Mouse (Mus musculus) heart, adult 2 months (tissue): ENCODE measurements at regions not wholly inside any gene's neighbourhood (a gene's known extent, or its start where the extent isn't known, plus 50 kb on each side); places are given as distances from the start of the nearest gene placed in this dataset.

Experiments
- DNase-seq, 2 experiments: peaks; one replicate each; pipeline ENCODE4 v3.0.0; 2021
- H3K27ac ChIP-seq: fragments of 200-600 bp; 2 replicates; pipeline ENCODE4 v1.8.1; 2022
- H3K27me3 ChIP-seq: fragments of 200-500 bp; 2 replicates; pipeline ENCODE4 v1.6.1; 2012; ENCODE audit warnings: mild to moderate bottlenecking, low read length, inconsistent platforms, mixed read lengths; ENCODE audit not compliant: control insufficient read depth, insufficient read depth
- H3K36me3 ChIP-seq: fragments of 200-500 bp; 2 replicates; pipeline ENCODE4 v1.6.1; 2012; ENCODE audit warnings: low read length, inconsistent platforms; ENCODE audit not compliant: control insufficient read depth, insufficient read depth
- H3K4me1 ChIP-seq: fragments of 200-500 bp; 2 replicates; pipeline ENCODE4 v1.6.1; 2011; ENCODE audit warnings: low read length; ENCODE audit not compliant: control insufficient read depth, insufficient read depth
- H3K4me3 ChIP-seq: fragments of 200-600 bp; 2 replicates; pipeline ENCODE4 v1.8.1; 2022
- H3K79me2 ChIP-seq: fragments of 200-500 bp; replicated peaks from 2 replicates; pipeline ENCODE4 v1.6.1; 2012; ENCODE audit warnings: mild to moderate bottlenecking, inconsistent platforms, low read length, moderate library complexity, mixed read lengths; ENCODE audit not compliant: control insufficient read depth, insufficient read depth
- H3K9ac ChIP-seq: fragments of 200-500 bp; 2 replicates; pipeline ENCODE4 v1.6.1; 2012; ENCODE audit warnings: low read depth, mild to moderate bottlenecking, control low read depth, inconsistent platforms, low read length, mixed read lengths
- CTCF ChIP-seq: fragments of 200-600 bp; IDR thresholded peaks from 2 replicates; pipeline ENCODE4 v1.8.1; 2022; ENCODE audit warnings: antibody characterized with exemption, mild to moderate bottlenecking, moderate library complexity
- EP300 ChIP-seq: fragments of 200-500 bp; IDR thresholded peaks from 2 replicates; pipeline ENCODE4 v1.6.1; 2011; ENCODE audit warnings: low read depth, low read length, control low read depth; ENCODE audit not compliant: insufficient read depth
- POLR2A ChIP-seq: fragments of 200-500 bp; IDR thresholded peaks from 2 replicates; pipeline ENCODE4 v1.6.1; 2011; ENCODE audit warnings: mild to moderate bottlenecking, low read depth, low read length, control low read depth; ENCODE audit not compliant: insufficient read depth
- WGBS: fragments of 180-500 bp; shearing (Covaris S2); methylation state at CpG from one replicate; pipeline ENCODE4 v1.1.7; 2018; 5-methylcytosine and 5-hydroxymethylcytosine counted together
- intact Hi-C: fragments of 180-260 bp; cut with DNase I; formaldehyde crosslinking; loops from one replicate; pipeline ENCODE4 v1.15.1; 2025

GRCm38 (mm10) chr17:81194006-81194405, 129.1 kb upstream of the Thumpd2 start:
- Histone ChIP-seq H3K4me3 (no peak overlapping the region), H3K27ac (no peak overlapping the region), H3K4me1 (no peaks in the 10 kb centered on the region), H3K36me3 (no peaks in the 10 kb centered on the region), H3K9ac (no peak overlapping the region), H3K27me3 (no peaks in the 10 kb centered on the region), H3K79me2 (no peaks in the 10 kb centered on the region)
- intact Hi-C loops = loop anchor here (5.0 kb wide), 2 partner anchors 1663 to 1808 kb away; no protein-coding TSS in a partner anchor
- no peak for DNase-seq
- TF ChIP-seq EP300 = no peak
- no peak for TF ChIP-seq CTCF
- TF ChIP-seq POLR2A = no peak
- 78% methylated on average over 10 of the region's 10 CpGs for WGBS

- TF ChIP-seq POLR2A (no peak), CTCF (peak; percentile 80)
- Histone ChIP-seq H3K9ac (no peak overlapping the region), H3K79me2 (no peaks in the 10 kb centered on the region), H3K4me1 (no peaks in the 10 kb centered on the region), H3K4me3 (no peak overlapping the region), H3K27me3 (no peaks in the 10 kb centered on the region), H3K36me3 (no peaks in the 10 kb centered on the region), H3K27ac (no peak overlapping the region)
- intact Hi-C loops = loop anchor here (2.0 to 5.0 kb wide), 4 partner anchors 593 to 1809 kb away; no protein-coding TSS in a partner anchor
- peak; percentile 26 to 59 for DNase-seq
- 40% methylated on average over 8 of the region's 8 CpGs for WGBS
Measured at GRCm38 (mm10) chr17:81193230-81193871, 128.5 kb upstream of the Thumpd2 start.

- Histone ChIP-seq H3K27me3 (no peaks in the 10 kb centered on the region), H3K27ac (no peak overlapping the region), H3K4me1 (no peaks in the 10 kb centered on the region), H3K9ac (no peak overlapping the region), H3K4me3 (no peak overlapping the region), H3K36me3 (no peaks in the 10 kb centered on the region), H3K79me2 (no peaks in the 10 kb centered on the region)
- peak in 1 of 2 experiments; percentile 53 for DNase-seq
- TF ChIP-seq EP300 = no peak
- TF ChIP-seq CTCF = peak; percentile 69
- TF ChIP-seq POLR2A = no peak
- 50% methylated on average over 4 of the region's 4 CpGs for WGBS
- intact Hi-C loops = loop anchor here (5.0 kb wide), 2 partner anchors 1667 to 1812 kb away; no protein-coding TSS in a partner anchor
Measured at GRCm38 (mm10) chr17:81189996-81190395, 125.1 kb upstream of the Thumpd2 start.

DNA sequence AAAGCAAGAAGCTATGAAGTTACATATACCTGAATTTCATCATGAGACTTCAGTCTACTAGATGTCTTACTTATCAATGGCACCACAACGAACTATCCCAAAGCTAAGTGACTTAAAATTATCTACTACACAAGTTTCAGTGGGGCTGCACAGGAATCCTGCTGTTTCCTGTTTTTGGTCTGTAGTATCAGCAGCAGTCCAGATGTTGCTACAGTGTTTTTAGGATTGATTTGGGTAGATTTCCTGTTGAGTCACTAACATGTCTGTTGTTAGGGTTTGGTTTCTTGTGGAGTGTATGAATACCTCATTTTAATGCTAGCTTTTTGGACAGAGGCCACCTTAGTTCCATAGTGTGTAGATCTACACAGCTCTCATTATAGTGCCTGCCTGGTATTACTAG, 120.8 kb upstream of the Thumpd2 start:
- H3K27ac ChIP-seq = no peak overlapping the region
- no peak for TF ChIP-seq CTCF
- TF ChIP-seq POLR2A = no peak
- TF ChIP-seq EP300 = no peak
- no peaks in the 10 kb centered on the region for H3K4me1 ChIP-seq
- intact Hi-C loops = no loop called here
- H3K79me2 ChIP-seq = no peaks in the 10 kb centered on the region
- no peak overlapping the region for H3K4me3 ChIP-seq
- no peaks in the 10 kb centered on the region for H3K27me3 ChIP-seq
- WGBS = 32% methylated on average over 1 of the region's 1 CpGs
- no peak for DNase-seq
- H3K9ac ChIP-seq = no peak overlapping the region
- no peaks in the 10 kb centered on the region for H3K36me3 ChIP-seq

GRCm38 (mm10) chr17:81180813-81181424, 116.0 kb upstream of the Thumpd2 start:
- Histone ChIP-seq H3K4me1 (no peaks in the 10 kb centered on the region; the same call in 1 of the 2 replicates), H3K36me3 (no peaks in the 10 kb centered on the region), H3K79me2 (no peaks in the 10 kb centered on the region), H3K4me3 (no peak overlapping the region), H3K27me3 (no peaks in the 10 kb centered on the region), H3K9ac (no peak overlapping the region), H3K27ac (no peak overlapping the region)
- WGBS = 87% methylated on average over 8 of the region's 8 CpGs
- intact Hi-C loops = no loop called here
- DNase-seq = no peak
- TF ChIP-seq EP300 = no peak
- no peak for TF ChIP-seq POLR2A

DNA sequence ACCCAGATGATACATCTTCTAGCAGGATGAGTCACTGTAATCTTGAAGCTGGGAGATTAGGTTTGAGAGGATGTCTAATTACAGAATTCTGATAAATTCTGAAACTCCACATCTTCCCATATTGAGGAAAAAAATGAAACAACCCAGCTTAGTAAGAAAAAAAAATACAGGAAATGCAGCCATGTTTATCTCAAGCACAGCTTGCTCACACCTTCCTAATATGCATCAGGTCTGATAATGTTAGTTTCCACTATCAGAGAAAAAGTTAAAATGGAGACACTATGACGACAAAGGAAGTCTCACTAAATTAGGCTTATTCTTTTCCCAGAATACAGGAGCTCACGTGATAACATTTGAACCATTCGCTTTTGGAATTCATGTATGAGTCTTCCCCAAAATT, 111.4 kb upstream of the Thumpd2 start:
- Histone ChIP-seq H3K79me2 (no peaks in the 10 kb centered on the region), H3K4me1 (no peaks in the 10 kb centered on the region; the same call in 1 of the 2 replicates), H3K36me3 (no peaks in the 10 kb centered on the region), H3K9ac (no peak overlapping the region), H3K27ac (no peak overlapping the region), H3K4me3 (no peak overlapping the region), H3K27me3 (no peaks in the 10 kb centered on the region)
- 47% methylated on average over 3 of the region's 3 CpGs for WGBS
- no peak for TF ChIP-seq POLR2A
- no peak for TF ChIP-seq EP300
- TF ChIP-seq CTCF = no peak
- intact Hi-C loops = no loop called here
- no peak for DNase-seq
